Mouse (Mus musculus) kidney, adult 2 months (tissue): ENCODE measurements at regions not wholly inside any gene's neighbourhood (a gene's known extent, or its start where the extent isn't known, plus 50 kb on each side); places are given as distances from the start of the nearest gene placed in this dataset.

Experiments used
- CTCF ChIP-seq: fragments of 200-500 bp; conservative IDR thresholded peaks from 2 replicates; pipeline ENCODE4 v1.5.1; 2011; ENCODE audit warnings: low read depth, mild to moderate bottlenecking, control low read depth, low read length, moderate library complexity, mixed read lengths; ENCODE audit not compliant: insufficient read depth, insufficient read length
- POLR2A ChIP-seq: fragments of 200-500 bp; IDR thresholded peaks from one replicate; pipeline ENCODE4 v1.6.1; 2011; ENCODE audit warnings: low read depth, low read length, control low read depth

GRCm38 (mm10) chr4:33639821-33640575 is 284.4 kb upstream of the Cnr1 start:
- TF ChIP-seq POLR2A (no peak), CTCF (no peak)
